Mouse (Mus musculus) lung, adult 10 weeks (tissue): ENCODE measurements around the gene Olfr170. TPM values are rescaled to one million over a fixed set of nuclear protein-coding genes. Genes with fewer than 3 reads are reported as not detected.

ENCODE experiments used
- polyA plus RNA-seq: library from polyadenylated mRNA; stranded (reverse); fragments of 350-450 nt; fragmentation: Illumina TruSeq; extraction: RNeasy Lipid Tissue Mini Kit (QIAGEN cat#74804); gene quantifications from one replicate; pipeline ENCODE4 v1.2.3, GENCODE M21; 2014; ENCODE audit warnings: low read depth, low replicate concordance; ENCODE audit not compliant: insufficient read depth

The Olfr170 gene
- polyA plus RNA-seq: not detected

GRCm38 (mm10) chr16:19611782-19612181, at the start of gene Olfr170:
Gene Olfr170, minus strand, starts transcription at chr16:19611882.

GRCm38 (mm10) chr16:19629816-19630215, 18.1 kb upstream of the Olfr170 start, which contains the start of gene Olfr171:
Gene Olfr171, minus strand, starts transcription at chr16:19629916.

GRCm38 (mm10) chr16:19571709-19572108, 40.0 kb downstream of the Olfr170 start, which contains the start of gene Olfr169:
Gene Olfr169, minus strand, starts transcription at chr16:19571809.

Other genes starting within 250 kb of the Olfr170 start
- gene Olfr165, start 188.7 kb downstream of the Olfr170 start, polyA plus RNA-seq: not detected
- not detected for gene Olfr166, start 128.2 kb downstream of the Olfr170 start, polyA plus RNA-seq
- not detected for gene Olfr167, start 89.6 kb downstream of the Olfr170 start, polyA plus RNA-seq
- not detected for gene Olfr168, start 76.3 kb downstream of the Olfr170 start, polyA plus RNA-seq
- gene Olfr169, start 40.1 kb downstream of the Olfr170 start, polyA plus RNA-seq: not detected
- gene Olfr171, start 18.0 kb upstream of the Olfr170 start, polyA plus RNA-seq: not detected
- 205 TPM for gene Lamp3, start 94.5 kb upstream of the Olfr170 start, polyA plus RNA-seq
- gene B3gnt5, start 148.3 kb upstream of the Olfr170 start, polyA plus RNA-seq: 3.4 TPM